Mouse (Mus musculus) c-Kit-positive CD71-positive TER-119-negative erythroid progenitor cells, embryonic 14.5 days (primary cell): ENCODE results near the gene Pbld1.
"Not testable (repeated sequence)": the region's sequence is repeated elsewhere in the genome, so short reads cannot be mapped to it uniquely, and the experiment has no call there.

ENCODE experiments used
- DNase-seq: peaks from one replicate; pipeline ENCODE4 v3.0.0-alpha.2; 2013; ENCODE audit warnings: low read depth

Pbld1 gene

DNA sequence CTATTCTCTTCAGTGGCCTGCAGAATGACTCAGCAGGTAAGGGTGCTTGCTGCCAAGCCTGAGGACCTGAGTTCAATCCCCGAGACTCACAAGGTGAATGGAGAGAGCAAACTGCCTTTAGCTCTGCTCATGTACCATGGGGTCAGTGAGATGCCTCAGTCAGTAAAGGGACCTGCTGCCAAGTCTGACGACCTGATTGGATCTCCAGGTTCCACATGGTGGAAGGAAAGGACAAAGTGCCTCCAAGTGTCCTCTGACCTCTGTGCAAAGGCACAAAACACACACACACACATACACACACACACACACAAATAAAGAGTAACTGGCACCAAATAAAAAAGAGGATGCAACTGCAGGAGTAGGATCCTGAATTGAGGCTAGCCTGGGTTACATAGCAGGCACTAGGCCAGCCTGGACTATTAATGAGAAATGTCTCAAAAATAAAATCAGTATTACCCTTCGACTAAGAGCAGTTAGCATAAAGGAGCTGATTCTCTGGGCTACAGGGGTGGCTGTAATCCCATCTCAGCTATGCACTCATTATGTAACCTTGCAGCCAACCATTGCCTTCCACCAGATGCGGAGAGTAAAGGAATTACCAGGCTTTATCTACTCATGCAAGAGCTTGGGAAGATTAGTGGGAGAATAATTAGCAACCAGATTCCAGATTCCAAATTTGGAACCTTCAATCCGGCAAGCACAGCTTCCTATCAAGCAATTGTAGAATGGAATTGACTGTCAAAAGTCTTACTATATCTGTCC, 19.9 kb upstream of the Pbld1 start:
- DNase-seq = no peak

DNA sequence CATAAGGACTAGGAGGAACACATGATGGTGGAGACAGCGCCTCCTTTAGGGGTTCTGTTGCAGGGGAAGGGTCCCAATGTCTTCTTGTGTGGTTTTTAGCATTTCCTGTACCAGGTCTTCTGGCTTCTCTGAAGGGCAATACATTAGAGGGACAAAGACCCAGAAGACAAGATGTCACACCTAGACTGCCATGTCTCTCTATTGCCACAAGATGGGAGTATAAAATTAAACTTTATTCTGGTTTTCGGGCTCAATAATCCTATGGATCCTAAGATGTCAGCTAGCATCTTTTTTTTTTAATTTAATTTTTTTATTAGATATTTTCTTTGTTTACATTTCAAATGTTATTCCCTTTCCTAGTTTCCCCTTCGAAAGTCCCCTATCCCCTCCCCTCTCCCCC, 16.8 kb upstream of the Pbld1 start:
- DNase-seq = no peak

DNA sequence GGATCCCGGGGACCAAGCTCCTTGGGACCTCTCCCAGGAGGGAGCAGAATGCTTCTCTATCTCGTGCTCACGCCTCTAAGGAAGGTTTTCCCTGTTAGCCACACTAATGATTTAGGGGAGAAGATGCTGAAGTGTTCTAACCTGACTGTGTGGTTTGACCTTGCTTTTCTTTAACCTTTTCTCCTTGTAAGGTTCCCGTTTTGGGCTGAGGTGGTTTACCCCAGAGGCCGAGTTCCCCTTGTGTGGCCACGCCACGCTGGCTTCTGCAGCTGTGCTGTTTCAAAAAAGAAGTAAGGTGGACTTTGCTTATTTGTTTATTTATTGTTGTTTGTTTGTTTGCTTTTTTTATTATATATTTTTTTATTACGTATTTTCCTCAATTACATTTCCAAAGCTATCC, 12.2 kb upstream of the Pbld1 start:
- DNase-seq = no peak

GRCm38 (mm10) chr10:63049106-63049505, 10.9 kb upstream of the Pbld1 start:
- DNase-seq = no peak

GRCm38 (mm10) chr10:63051267-63051666, 8.7 kb upstream of the Pbld1 start:
- no peak for DNase-seq

DNA sequence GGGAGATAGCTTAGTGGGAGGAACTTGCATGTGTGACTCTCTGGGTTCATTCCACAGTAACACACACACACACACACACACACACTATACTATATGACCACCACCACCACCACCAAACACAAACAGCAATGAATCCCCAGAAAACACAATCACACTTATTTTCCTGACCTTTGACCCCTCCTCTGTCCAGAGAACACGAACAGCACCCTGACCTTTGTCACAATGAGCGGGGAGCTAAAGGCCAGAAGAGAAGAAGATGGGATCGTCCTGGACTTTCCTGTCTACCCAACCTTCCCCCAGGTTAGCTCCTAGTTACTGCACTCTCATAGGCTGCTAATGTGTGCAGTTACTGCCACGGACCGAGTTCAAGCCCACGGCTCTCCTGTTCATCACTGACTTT, 8.0 kb upstream of the Pbld1 start:
- no peak for DNase-seq

GRCm38 (mm10) chr10:63053007-63053406, 7.0 kb upstream of the Pbld1 start:
- no peak for DNase-seq

- DNase-seq = not testable (repeated sequence)
Measured at GRCm38 (mm10) chr10:63054071-63054470, 5.9 kb upstream of the Pbld1 start.

GRCm38 (mm10) chr10:63054586-63054985, 5.4 kb upstream of the Pbld1 start:
- DNase-seq = peak; percentile 13

DNA sequence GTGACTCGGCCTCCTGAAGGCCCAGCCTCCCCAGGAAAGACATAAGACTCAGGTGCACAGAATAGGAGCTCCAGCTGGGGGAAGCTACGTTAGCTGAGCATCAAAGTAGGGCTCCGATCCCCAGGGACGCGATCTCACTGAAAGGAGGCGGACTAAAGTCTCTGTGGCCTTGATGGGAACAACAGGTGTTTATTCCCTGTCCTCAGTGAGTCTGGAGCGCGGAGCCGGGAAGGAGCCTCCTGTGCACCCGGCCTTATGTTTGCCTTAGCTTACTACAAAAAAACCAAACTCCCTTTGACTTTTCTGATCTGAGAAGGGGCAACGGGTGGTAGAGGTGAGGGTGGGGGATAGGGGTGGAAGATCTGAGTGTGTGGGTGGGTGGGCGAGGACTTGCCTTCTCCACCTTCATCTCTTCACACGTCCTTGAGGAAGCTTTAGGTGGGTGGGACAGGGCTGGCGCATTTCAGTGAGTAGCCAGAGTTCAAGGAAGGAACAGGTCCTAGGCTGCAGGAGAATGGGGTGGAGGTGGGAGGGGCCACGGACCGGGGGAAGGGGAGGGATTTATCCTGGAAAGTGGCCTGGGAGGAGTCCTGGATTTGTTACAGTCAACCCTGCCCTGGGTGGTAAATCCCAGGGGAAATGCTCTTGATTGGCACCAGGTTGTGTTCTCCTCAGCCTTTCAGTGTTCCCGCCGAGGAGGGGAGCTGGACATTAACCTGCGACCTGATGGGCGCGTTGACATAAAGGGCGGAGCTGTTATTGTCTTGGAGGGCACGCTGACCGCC, 2.8 kb upstream of the Pbld1 start:
- no peak for DNase-seq

DNA sequence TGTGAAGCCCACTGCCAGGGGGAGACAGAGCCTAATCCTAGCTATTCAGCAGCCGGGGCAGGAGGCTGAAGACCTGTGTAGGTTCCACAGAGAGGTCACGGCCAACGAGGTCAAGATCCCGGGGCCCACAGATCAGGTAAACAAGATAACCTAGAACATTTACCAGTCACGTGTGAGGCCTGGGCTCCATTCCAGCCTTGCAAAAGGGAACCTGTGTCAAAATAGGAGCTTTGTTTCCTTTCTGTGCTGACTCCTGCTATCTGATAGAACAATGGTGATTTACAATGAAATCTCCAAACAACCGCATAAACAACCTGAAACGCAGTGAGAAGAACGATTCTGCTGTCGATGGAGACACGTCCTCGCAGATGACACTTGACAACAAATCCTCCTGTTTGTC, 444 bp downstream of the Pbld1 start:
- no peak for DNase-seq

- no peak for DNase-seq
Measured at GRCm38 (mm10) chr10:63061266-63061665, 1.3 kb downstream of the Pbld1 start.

- no peak for DNase-seq
Measured at GRCm38 (mm10) chr10:63062696-63063095, 2.7 kb downstream of the Pbld1 start.

- no peak for DNase-seq
Measured at GRCm38 (mm10) chr10:63063365-63063764, 3.4 kb downstream of the Pbld1 start.

- no peak for DNase-seq
Measured at GRCm38 (mm10) chr10:63064516-63064915, 4.6 kb downstream of the Pbld1 start.

GRCm38 (mm10) chr10:63065561-63065960, 5.6 kb downstream of the Pbld1 start:
- DNase-seq = no peak

DNA sequence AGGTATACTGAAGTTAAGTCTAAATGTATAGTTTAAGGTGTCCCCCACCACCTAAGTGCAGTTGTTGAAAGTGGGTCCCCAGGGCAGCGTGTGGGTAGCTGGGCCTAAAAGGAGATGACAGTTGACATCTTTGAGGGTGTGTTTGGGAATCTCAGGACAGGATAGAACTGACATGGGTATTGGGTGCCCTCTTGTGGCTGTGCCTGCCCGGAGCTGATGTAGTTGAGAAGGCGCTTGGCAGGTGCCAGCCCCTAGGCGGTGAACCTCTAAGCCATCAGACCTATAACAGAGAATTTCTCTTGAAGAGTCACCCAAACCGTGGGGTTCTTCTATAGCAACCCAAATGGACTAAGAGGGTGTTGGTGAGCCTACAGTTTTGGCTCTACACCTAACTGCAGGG, 6.0 kb downstream of the Pbld1 start:
- peak; percentile 40 for DNase-seq

GRCm38 (mm10) chr10:63086304-63086703, 26.3 kb downstream of the Pbld1 start:
- peak; percentile 21 for DNase-seq

GRCm38 (mm10) chr10:63089103-63089757, 29.3 kb downstream of the Pbld1 start:
- DNase-seq = no peak

GRCm38 (mm10) chr10:63089758-63090571, 30.0 kb downstream of the Pbld1 start:
- DNase-seq = no peak

GRCm38 (mm10) chr10:63091915-63092314, 32.0 kb downstream of the Pbld1 start:
- DNase-seq = no peak
